Mouse (Mus musculus): ENCODE measurements around the gene Lrrc4c.

The Lrrc4c gene

GRCm38 (mm10) chr2:96853797-96854196, 535.8 kb downstream of the Lrrc4c start:
- no peak for DNase-seq (ENCODE audit: low read depth)

GRCm38 (mm10) chr2:96876062-96876461, 558.1 kb downstream of the Lrrc4c start:
- DNase-seq (ENCODE audit: low read depth), result no peak

- no peak for DNase-seq (ENCODE audit: low read depth)
Observed at GRCm38 (mm10) chr2:96949531-96949930, 631.6 kb downstream of the Lrrc4c start.

GRCm38 (mm10) chr2:96999521-96999920, 681.6 kb downstream of the Lrrc4c start:
- no peak for DNase-seq (ENCODE audit: low read depth)

- no peak for DNase-seq (ENCODE audit: low read depth)
Observed at GRCm38 (mm10) chr2:97018319-97018718, 700.4 kb downstream of the Lrrc4c start.

GRCm38 (mm10) chr2:97026991-97027390, 709.0 kb downstream of the Lrrc4c start:
- DNase-seq (ENCODE audit: low read depth), result no peak

- no peak for DNase-seq (ENCODE audit: low read depth)
Observed at GRCm38 (mm10) chr2:97027585-97027984, 709.6 kb downstream of the Lrrc4c start.

GRCm38 (mm10) chr2:97036401-97036800, 718.4 kb downstream of the Lrrc4c start:
- no peak for DNase-seq (ENCODE audit: low read depth)

- DNase-seq (ENCODE audit: low read depth), result no peak
Observed at GRCm38 (mm10) chr2:97037024-97037814, 719.2 kb downstream of the Lrrc4c start.

GRCm38 (mm10) chr2:97044016-97044415, 726.0 kb downstream of the Lrrc4c start:
- no peak for DNase-seq (ENCODE audit: low read depth)

- DNase-seq (ENCODE audit: low read depth), result no peak
Observed at GRCm38 (mm10) chr2:97045628-97046027, 727.7 kb downstream of the Lrrc4c start.

GRCm38 (mm10) chr2:97080156-97080555, 762.2 kb downstream of the Lrrc4c start:
- no peak for DNase-seq (ENCODE audit: low read depth)

- no peak for DNase-seq (ENCODE audit: low read depth)
Observed at GRCm38 (mm10) chr2:97097965-97098364, 780.0 kb downstream of the Lrrc4c start.

GRCm38 (mm10) chr2:97103398-97104162, 785.6 kb downstream of the Lrrc4c start:
- no peak for DNase-seq (ENCODE audit: low read depth)

GRCm38 (mm10) chr2:97124246-97124645, 806.3 kb downstream of the Lrrc4c start:
- DNase-seq (ENCODE audit: low read depth), result no peak

- no peak for DNase-seq (ENCODE audit: low read depth)
Observed at GRCm38 (mm10) chr2:97138454-97138853, 820.5 kb downstream of the Lrrc4c start.

GRCm38 (mm10) chr2:97151626-97152194, 833.7 kb downstream of the Lrrc4c start:
- no peak for DNase-seq (ENCODE audit: low read depth)

- no peak for DNase-seq (ENCODE audit: low read depth)
Observed at GRCm38 (mm10) chr2:97165745-97166144, 847.8 kb downstream of the Lrrc4c start.

GRCm38 (mm10) chr2:97178399-97178798, 860.4 kb downstream of the Lrrc4c start:
- no peak for DNase-seq (ENCODE audit: low read depth)

- DNase-seq (ENCODE audit: low read depth), result no peak
Observed at GRCm38 (mm10) chr2:97196968-97197606, 879.1 kb downstream of the Lrrc4c start.

GRCm38 (mm10) chr2:97232966-97233365, 915.0 kb downstream of the Lrrc4c start:
- no peak for DNase-seq (ENCODE audit: low read depth)

GRCm38 (mm10) chr2:97234074-97234473, 916.1 kb downstream of the Lrrc4c start:
- no peak for DNase-seq (ENCODE audit: low read depth)

Data from c-Kit-positive CD71-positive TER-119-negative erythroid progenitor cells, embryonic 14.5 days (primary cell).